Mouse (Mus musculus) stomach, embryonic 16.5 days (tissue): ENCODE measurements at regions not wholly inside any gene's neighbourhood (a gene's known extent, or its start where the extent isn't known, plus 50 kb on each side); places are given as distances from the start of the nearest gene placed in this dataset.

Experiments used
- ATAC-seq: fragments of 200-750 bp; cut with Nextera tagmentation; 2 replicates; pipeline ENCODE4 v1.8.0; 2017; ENCODE audit warnings: moderate number of reproducible peaks, moderate TSS enrichment; ENCODE audit not compliant: insufficient read depth, low FRiP score
- H3K27ac ChIP-seq: fragments of 300-500 bp; sonication (generic); 2 replicates; pipeline ENCODE4 v1.5.1; 2014; ENCODE audit warnings: low read length
- H3K27me3 ChIP-seq: fragments of 300-500 bp; sonication (generic); 2 replicates; pipeline ENCODE4 v1.6.1; 2014; ENCODE audit warnings: low read length, control low read depth, mixed read lengths; ENCODE audit not compliant: control insufficient read depth, insufficient read depth
- H3K36me3 ChIP-seq: fragments of 300-500 bp; sonication (generic); 2 replicates; pipeline ENCODE4 v1.6.1; 2014; ENCODE audit warnings: low read length; ENCODE audit not compliant: control insufficient read depth, insufficient read depth
- H3K4me1 ChIP-seq: fragments of 300-500 bp; sonication (generic); 2 replicates; pipeline ENCODE4 v1.6.1; 2014; ENCODE audit warnings: low read length, control low read depth, mixed read lengths; ENCODE audit not compliant: control insufficient read depth, insufficient read depth
- H3K4me2 ChIP-seq: fragments of 300-500 bp; sonication (generic); 2 replicates; pipeline ENCODE4 v1.6.1; 2014; ENCODE audit warnings: low read depth, low read length, mixed read lengths
- H3K4me3 ChIP-seq: fragments of 300-500 bp; sonication (generic); replicated peaks from 2 replicates; pipeline ENCODE4 v1.5.1; 2014; ENCODE audit warnings: mild to moderate bottlenecking, low read length
- H3K9ac ChIP-seq: fragments of 300-500 bp; sonication (generic); 2 replicates; pipeline ENCODE4 v1.6.1; 2014; ENCODE audit warnings: low read length
- H3K9me3 ChIP-seq: fragments of 300-500 bp; sonication (generic); replicated peaks from 2 replicates; pipeline ENCODE4 v1.6.1; 2016; ENCODE audit warnings: low read length, control low read depth; ENCODE audit not compliant: control insufficient read depth
- WGBS: fragments of 180-500 bp; shearing (Covaris S2); extraction: QIAGEN DNeasy Blood & Tissue Kit; methylation state at CpG from one replicate; pipeline ENCODE4 v1.1.7; 2014; 5-methylcytosine and 5-hydroxymethylcytosine counted together

GRCm38 (mm10) chr13:103417256-103417655 lies 83.0 kb upstream of the Mast4 start:
- Histone ChIP-seq H3K9me3 (no peaks in the 10 kb centered on the region), H3K27me3 (no peaks in the 10 kb centered on the region), H3K4me2 (no peak overlapping the region), H3K36me3 (no peaks in the 10 kb centered on the region), H3K9ac (no peak overlapping the region), H3K27ac (no peak overlapping the region), H3K4me1 (no peaks in the 10 kb centered on the region), H3K4me3 (no peak overlapping the region)
- 84% methylated on average over 5 of the region's 5 CpGs for WGBS
- no peak for ATAC-seq

- ATAC-seq: no peak
- no peaks in the 10 kb centered on the region for H3K36me3 ChIP-seq
- 76% methylated on average over 4 of the region's 4 CpGs for WGBS
- H3K9me3 ChIP-seq: no peaks in the 10 kb centered on the region
- H3K27me3 ChIP-seq: no peaks in the 10 kb centered on the region
- H3K4me1 ChIP-seq: no peaks in the 10 kb centered on the region
- H3K4me2 ChIP-seq: no peak overlapping the region
- H3K27ac ChIP-seq: no peak overlapping the region
- no peak overlapping the region for H3K9ac ChIP-seq
- H3K4me3 ChIP-seq: no peak overlapping the region
These were observed 81.0 kb upstream of the Mast4 start for GRCm38 (mm10) chr13:103415335-103415734.

GRCm38 (mm10) chr13:103412566-103412965 lies 78.3 kb upstream of the Mast4 start:
- WGBS: 83% methylated on average over 2 of the region's 2 CpGs
- Histone ChIP-seq H3K9ac (no peak overlapping the region), H3K27ac (no peak overlapping the region), H3K9me3 (no peaks in the 10 kb centered on the region), H3K4me3 (no peak overlapping the region), H3K36me3 (no peaks in the 10 kb centered on the region), H3K4me1 (no peaks in the 10 kb centered on the region), H3K27me3 (no peaks in the 10 kb centered on the region), H3K4me2 (no peak overlapping the region)
- no peak for ATAC-seq

- Histone ChIP-seq H3K4me1 (no peaks in the 10 kb centered on the region), H3K4me3 (no peak overlapping the region), H3K27ac (no peak overlapping the region), H3K9me3 (no peaks in the 10 kb centered on the region), H3K4me2 (no peak overlapping the region), H3K27me3 (no peaks in the 10 kb centered on the region), H3K36me3 (no peaks in the 10 kb centered on the region), H3K9ac (no peak overlapping the region)
- ATAC-seq: no peak
- WGBS: 47% methylated on average over 7 of the region's 7 CpGs
These were observed 75.0 kb upstream of the Mast4 start for GRCm38 (mm10) chr13:103409286-103409685.

GRCm38 (mm10) chr13:103396526-103397020 lies 62.3 kb upstream of the Mast4 start:
- no peak for ATAC-seq
- no peak overlapping the region for H3K27ac ChIP-seq
- no peak overlapping the region for H3K4me2 ChIP-seq
- no peaks in the 10 kb centered on the region for H3K4me1 ChIP-seq
- no peak overlapping the region for H3K4me3 ChIP-seq
- 80% methylated on average over 2 of the region's 2 CpGs for WGBS
- H3K27me3 ChIP-seq: no peaks in the 10 kb centered on the region
- H3K36me3 ChIP-seq: no peaks in the 10 kb centered on the region
- no peaks in the 10 kb centered on the region for H3K9me3 ChIP-seq
- no peak overlapping the region for H3K9ac ChIP-seq

GRCm38 (mm10) chr13:103396099-103396498 lies 61.8 kb upstream of the Mast4 start:
- H3K4me3 ChIP-seq: no peak overlapping the region
- H3K36me3 ChIP-seq: no peaks in the 10 kb centered on the region
- H3K27me3 ChIP-seq: no peaks in the 10 kb centered on the region
- no peak overlapping the region for H3K9ac ChIP-seq
- WGBS: 72% methylated on average over 9 of the region's 9 CpGs
- H3K4me1 ChIP-seq: no peaks in the 10 kb centered on the region
- H3K9me3 ChIP-seq: no peaks in the 10 kb centered on the region
- H3K4me2 ChIP-seq: no peak overlapping the region
- no peak for ATAC-seq
- no peak overlapping the region for H3K27ac ChIP-seq

GRCm38 (mm10) chr13:103392581-103392980 lies 58.3 kb upstream of the Mast4 start:
- Histone ChIP-seq H3K27me3 (no peaks in the 10 kb centered on the region), H3K4me1 (no peaks in the 10 kb centered on the region), H3K9me3 (no peaks in the 10 kb centered on the region), H3K4me2 (no peak overlapping the region), H3K9ac (no peak overlapping the region), H3K36me3 (no peaks in the 10 kb centered on the region), H3K27ac (no peak overlapping the region), H3K4me3 (no peak overlapping the region)
- WGBS: 57% methylated on average over 3 of the region's 3 CpGs
- ATAC-seq: no peak

GRCm38 (mm10) chr13:103391396-103391795 lies 57.1 kb upstream of the Mast4 start:
- no peak overlapping the region for H3K9ac ChIP-seq
- no peak overlapping the region for H3K4me3 ChIP-seq
- no peaks in the 10 kb centered on the region for H3K4me1 ChIP-seq
- H3K27ac ChIP-seq: no peak overlapping the region
- no peaks in the 10 kb centered on the region for H3K36me3 ChIP-seq
- no peaks in the 10 kb centered on the region for H3K27me3 ChIP-seq
- H3K9me3 ChIP-seq: no peaks in the 10 kb centered on the region
- ATAC-seq: no peak
- 76% methylated on average over 4 of the region's 4 CpGs for WGBS
- no peak overlapping the region for H3K4me2 ChIP-seq

- H3K9me3 ChIP-seq: no peaks in the 10 kb centered on the region
- H3K36me3 ChIP-seq: no peaks in the 10 kb centered on the region
- no peak overlapping the region for H3K4me3 ChIP-seq
- H3K27ac ChIP-seq: no peak overlapping the region
- H3K4me1 ChIP-seq: no peaks in the 10 kb centered on the region
- no peak for ATAC-seq
- H3K9ac ChIP-seq: no peak overlapping the region
- no peaks in the 10 kb centered on the region for H3K27me3 ChIP-seq
- WGBS: 85% methylated on average over 3 of the region's 3 CpGs
- H3K4me2 ChIP-seq: no peak overlapping the region
These were observed 56.7 kb upstream of the Mast4 start for GRCm38 (mm10) chr13:103390991-103391390.

GRCm38 (mm10) chr13:103386948-103387347 lies 52.7 kb upstream of the Mast4 start:
- no peaks in the 10 kb centered on the region for H3K36me3 ChIP-seq
- H3K27ac ChIP-seq: no peak overlapping the region
- no peak overlapping the region for H3K9ac ChIP-seq
- ATAC-seq: no peak
- H3K9me3 ChIP-seq: no peaks in the 10 kb centered on the region
- H3K4me3 ChIP-seq: no peak overlapping the region
- H3K27me3 ChIP-seq: no peaks in the 10 kb centered on the region
- H3K4me2 ChIP-seq: no peak overlapping the region
- H3K4me1 ChIP-seq: no peaks in the 10 kb centered on the region
- WGBS: 88% methylated on average over 5 of the region's 5 CpGs
